1 mouse cellular context compared by ENCODE assay signal in the genomic region with DNA sequence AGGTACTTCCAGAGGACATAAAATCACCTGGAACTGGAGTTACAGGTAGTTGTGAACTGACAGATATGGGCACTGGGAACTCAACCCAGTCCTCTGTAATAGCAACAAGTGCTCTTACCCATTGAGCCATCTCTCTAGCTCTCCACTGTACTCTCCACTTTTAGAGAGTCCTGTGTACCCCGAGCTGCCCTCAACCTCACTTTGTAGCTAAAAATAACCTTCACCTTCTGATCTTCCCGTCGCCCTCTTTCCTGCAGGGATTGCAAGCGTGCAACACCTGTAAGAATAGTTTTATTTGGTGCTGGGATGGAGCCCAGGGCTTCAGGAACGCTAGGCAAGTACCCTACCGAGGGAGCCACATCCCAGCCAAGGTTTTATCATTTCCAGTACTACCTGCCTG.
A peak's percentile ranks its signal among the peaks of the same experiment; 100 is the strongest.
TF ChIP-seq lines count a peak whose summit lies in the region.

No protein-coding gene starts in this region.

TF ChIP-seq in MEL, 35 proteins besides CTCF, POLR2A, EP300 and RAD21 (continued from another document):
- 0 out of 2 replicates have a peak, but pooled peaks have one; percentile 7 for TF ChIP-seq SMC3 (IDR thresholded peaks at IDR 0.05; ENCODE audit: low read depth, low read length)
